Mouse (Mus musculus) cerebellum, adult 8-10 months (tissue): ENCODE results near the gene Cnot8.

Experiments
- DNase-seq: peaks from one replicate; pipeline ENCODE4 v3.0.0; 2022

Gene Cnot8

DNA sequence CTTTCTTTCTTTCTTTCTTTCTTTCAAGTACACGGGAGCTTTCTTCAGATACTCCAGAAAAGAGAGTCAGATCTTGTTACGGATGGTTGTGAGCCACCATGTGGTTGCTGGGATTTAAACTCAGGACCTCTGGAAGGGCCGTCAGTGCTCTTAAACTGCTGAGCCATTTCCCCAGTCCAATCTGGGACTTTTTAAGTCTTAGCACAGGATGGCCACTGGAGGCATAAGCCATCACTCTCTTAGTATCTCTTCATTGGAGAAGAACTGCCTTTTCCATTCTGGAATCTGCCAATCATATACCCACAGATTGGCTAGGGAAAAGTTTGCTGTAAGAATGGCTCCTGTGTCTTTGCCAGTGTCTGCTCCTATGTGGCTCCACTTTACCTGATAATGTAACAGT lies 3.1 kb downstream of the Cnot8 start:
- no peak for DNase-seq

GRCm38 (mm10) chr11:58107664-58108337 lies 3.8 kb downstream of the Cnot8 start:
- no peak for DNase-seq

- DNase-seq, result no peak
Measured at GRCm38 (mm10) chr11:58116560-58116959, 12.6 kb downstream of the Cnot8 start.

- no peak for DNase-seq
Measured at GRCm38 (mm10) chr11:58117044-58117652, 13.2 kb downstream of the Cnot8 start.

- DNase-seq, result no peak
Measured at GRCm38 (mm10) chr11:58120655-58121054, 16.7 kb downstream of the Cnot8 start.

- DNase-seq, result no peak
Measured at GRCm38 (mm10) chr11:58121351-58121750, 17.4 kb downstream of the Cnot8 start.

- DNase-seq, result peak; percentile 39
Measured at GRCm38 (mm10) chr11:58123711-58124110, 19.8 kb downstream of the Cnot8 start.

GRCm38 (mm10) chr11:58125021-58125420 lies 21.1 kb downstream of the Cnot8 start:
- no peak for DNase-seq

- DNase-seq, result peak; percentile 66
Measured at GRCm38 (mm10) chr11:58126397-58127160, 22.6 kb downstream of the Cnot8 start.

DNA sequence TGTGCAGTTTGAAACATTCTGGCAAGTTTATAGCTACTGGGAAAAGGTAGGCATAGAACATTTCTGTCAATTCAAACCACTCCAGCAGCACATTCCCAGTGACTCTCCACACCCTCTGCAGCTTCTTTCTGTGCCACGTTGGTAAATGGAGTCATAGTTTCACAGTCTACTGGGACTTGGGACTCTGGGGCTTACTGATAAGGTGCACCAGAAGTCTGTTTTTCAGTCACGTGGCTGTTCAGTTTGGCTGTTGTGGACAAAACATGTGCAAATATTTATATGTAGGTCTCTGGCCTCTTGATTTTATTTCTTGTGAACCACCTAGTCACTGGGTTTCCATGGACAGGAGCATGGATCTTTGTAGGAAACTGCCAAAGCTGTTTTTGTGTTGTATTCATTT lies 23.6 kb downstream of the Cnot8 start:
- no peak for DNase-seq

DNA sequence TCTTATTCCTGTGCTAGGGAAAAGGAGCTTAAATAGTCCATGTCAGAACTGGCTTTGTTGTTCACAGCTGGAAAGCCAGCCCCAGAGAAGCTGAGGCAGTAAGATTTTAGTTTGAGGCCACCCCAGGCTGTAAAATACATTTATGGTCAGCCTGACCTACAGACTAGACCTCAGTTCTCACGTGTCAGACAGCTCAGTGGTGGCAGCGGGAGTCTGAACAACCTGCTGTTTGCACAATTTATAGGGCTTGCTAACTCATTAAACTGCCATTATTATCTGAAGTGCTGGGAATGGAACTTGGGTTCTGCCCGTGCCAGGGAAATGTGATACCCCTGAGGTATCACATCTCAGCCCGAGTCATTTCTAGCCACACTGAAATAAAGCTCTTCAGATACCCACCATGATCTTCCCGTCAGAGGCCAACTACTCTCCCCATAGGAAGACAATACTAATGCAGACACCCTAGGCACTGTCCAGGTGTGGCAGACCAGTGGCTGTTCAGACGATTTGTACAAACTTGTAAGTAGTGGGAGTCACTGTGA lies 25.4 kb downstream of the Cnot8 start:
- DNase-seq, result no peak

DNA sequence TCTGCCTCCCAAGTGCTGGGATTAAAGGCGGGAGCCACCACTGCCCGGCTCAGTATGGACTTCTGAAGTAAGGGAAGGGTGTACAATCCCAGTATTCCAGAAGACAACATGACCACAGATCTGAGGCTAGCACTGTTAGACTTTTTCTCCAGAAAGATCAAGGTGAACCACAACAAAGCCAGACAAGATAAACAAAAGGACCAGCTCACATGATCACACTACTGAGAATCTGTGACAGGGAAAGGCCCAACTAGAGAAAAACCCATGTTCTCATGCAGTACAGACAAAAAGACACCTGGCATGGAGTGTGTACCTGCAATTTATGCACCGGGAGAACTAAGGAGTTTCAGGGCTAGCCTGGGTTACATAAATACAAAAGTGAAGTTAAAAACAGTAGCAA lies 28.1 kb downstream of the Cnot8 start:
- DNase-seq, result no peak

DNA sequence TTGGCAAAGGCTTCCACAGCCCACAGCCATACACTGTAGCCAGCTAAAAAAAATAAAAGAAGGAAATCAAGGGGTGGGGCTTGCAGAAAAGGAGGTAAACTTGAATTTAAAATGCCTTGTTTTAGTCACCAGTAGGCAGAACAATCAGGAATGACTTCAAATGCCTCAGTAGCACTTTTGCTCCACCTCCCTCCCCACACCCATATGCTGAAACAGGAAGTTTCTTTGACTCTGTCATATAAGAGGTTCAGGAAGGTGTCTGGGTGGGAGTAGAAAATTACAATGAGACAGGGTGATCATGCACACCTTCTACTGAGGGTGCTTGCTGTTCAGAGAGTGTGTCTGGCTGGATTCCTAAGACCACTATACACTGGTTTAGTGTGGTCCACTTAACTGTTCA lies 30.9 kb downstream of the Cnot8 start:
- no peak for DNase-seq

GRCm38 (mm10) chr11:58135296-58135695 lies 31.3 kb downstream of the Cnot8 start:
- no peak for DNase-seq

DNA sequence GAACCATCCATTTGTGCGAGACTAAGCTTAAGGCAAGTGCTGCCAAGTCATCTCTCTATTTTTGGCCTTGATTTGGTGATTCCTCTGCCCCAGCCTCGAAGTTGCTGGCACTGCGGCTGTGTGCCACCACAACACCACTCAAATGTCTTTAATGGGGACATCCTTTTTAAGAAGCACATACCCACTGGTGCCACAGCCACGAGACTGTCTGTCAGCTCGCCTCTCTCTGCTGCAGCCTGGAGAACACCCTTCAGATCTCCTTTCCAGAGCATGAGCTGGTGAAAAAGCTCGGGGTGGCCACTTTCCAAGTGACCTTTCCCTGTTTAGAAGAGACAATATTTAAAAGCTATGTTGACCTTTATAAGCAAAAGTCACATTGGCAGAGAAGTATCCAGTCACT lies 32.7 kb downstream of the Cnot8 start:
- no peak for DNase-seq

- DNase-seq, result no peak
Measured at GRCm38 (mm10) chr11:58138821-58139220, 34.9 kb downstream of the Cnot8 start.

DNA sequence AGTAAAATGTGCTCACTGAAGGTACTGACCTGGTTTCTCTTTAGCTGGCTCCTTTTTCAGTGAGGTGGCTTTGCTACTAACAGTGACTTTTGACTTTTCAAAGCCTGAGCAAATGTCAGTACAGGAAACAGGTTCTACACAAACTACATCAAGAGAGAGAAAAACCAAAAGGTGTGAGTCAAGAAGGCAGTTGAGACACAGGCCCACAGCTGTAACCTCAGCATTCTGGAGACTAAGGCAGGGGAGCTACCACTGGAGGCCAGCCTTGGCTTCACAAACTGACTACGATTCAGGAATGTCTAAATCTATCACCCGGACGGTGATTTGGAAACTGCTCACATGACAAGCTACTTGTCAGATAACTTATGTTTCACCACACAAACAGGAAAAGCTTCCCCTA lies 35.5 kb downstream of the Cnot8 start:
- DNase-seq, result no peak

DNA sequence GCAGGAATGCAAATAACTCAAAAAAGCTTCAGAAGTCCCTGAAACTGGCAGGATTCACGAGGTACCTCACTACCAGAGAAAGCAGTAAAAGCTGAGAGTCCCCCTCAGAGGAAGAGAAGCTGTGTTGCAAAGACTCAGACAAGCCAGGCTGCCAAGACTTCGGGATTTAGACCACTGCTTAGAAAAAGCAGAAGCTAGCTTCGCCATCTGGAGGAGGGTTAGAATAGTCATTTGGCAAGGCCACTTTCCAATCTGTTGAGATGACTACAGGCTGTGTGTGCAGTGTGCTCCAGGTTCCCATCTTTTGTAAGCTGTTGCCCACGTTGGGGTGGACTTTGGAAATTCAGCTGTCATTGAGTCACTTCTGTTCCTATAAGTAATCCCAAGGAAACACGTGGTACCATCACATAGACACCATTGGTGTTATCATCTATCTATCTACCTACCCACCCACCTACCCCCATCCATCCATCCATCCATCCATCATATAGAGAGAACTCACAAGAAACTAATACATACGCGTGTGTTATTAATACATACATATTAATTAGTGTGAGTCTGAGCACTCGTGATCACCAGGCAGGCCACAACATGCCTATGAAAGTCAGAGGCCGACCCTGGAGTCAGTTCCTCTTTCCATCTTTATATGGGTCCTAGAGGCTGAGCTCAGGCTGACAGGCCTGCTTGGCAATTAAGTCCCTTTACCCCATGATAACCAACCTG lies 39.9 kb downstream of the Cnot8 start:
- DNase-seq, result no peak

DNA sequence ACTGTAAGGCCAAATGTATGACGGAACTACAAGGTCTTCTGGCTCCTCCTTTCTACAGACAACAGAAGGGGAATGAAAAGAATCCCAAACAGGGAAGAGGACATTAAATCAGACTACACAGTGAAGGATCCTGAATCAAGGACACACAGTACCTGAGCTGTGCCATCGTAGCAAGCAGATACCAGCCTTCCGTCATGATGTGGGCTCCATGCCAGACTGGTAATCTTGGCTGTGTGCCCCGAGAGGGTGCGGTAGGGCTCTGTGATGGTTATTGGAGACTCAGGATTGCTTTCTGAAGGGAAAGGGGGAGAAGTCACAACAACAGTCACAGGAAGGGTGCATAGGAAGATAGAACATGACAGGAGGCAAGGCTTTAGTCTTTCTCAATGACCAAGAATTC lies 42.3 kb downstream of the Cnot8 start:
- DNase-seq, result no peak

DNA sequence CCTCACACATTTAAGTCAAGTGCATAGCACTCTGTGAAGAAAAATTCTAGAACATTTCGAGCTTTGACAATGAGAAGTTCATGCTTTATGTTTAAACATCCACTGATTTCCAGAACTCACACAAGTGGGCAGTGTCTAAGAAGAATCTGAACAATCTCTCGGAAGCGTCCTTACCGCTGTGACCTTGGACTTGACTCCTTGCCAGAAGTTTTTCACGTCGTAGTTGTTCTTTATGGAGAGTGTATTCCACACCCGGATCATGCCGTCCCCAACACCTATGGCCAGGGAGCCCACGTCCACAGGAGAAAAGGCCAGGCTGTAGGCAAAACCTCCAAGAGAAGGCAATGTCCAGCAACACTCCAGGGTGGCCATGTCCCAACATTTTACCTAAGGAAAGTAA lies 51.5 kb downstream of the Cnot8 start:
- no peak for DNase-seq

DNA sequence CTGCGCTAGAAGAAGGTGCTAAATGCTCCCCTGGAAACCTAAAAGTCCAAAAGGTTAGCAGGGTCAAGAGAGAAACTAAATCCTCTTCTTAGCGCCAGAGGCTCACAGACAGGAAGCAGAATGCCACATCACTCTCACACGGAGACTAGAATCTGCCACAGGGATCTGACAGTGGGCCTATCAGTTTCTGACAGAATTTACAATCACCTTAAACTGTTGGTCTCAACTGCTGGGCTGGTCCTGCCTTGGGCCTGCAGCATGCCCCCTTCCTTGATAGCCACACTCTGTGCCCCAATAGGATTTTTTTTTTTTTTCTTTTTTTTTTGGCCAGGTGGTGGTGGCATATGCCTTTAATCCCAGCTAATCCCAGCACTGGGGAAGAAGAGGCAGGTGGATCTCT lies 52.9 kb downstream of the Cnot8 start:
- no peak for DNase-seq

GRCm38 (mm10) chr11:58165072-58165471 lies 61.1 kb downstream of the Cnot8 start:
- DNase-seq, result no peak

- no peak for DNase-seq
Measured at GRCm38 (mm10) chr11:58167822-58168166, 63.8 kb downstream of the Cnot8 start.
